Mouse (Mus musculus): Measurements from ENCODE around the gene Mrtfb.

DNA sequence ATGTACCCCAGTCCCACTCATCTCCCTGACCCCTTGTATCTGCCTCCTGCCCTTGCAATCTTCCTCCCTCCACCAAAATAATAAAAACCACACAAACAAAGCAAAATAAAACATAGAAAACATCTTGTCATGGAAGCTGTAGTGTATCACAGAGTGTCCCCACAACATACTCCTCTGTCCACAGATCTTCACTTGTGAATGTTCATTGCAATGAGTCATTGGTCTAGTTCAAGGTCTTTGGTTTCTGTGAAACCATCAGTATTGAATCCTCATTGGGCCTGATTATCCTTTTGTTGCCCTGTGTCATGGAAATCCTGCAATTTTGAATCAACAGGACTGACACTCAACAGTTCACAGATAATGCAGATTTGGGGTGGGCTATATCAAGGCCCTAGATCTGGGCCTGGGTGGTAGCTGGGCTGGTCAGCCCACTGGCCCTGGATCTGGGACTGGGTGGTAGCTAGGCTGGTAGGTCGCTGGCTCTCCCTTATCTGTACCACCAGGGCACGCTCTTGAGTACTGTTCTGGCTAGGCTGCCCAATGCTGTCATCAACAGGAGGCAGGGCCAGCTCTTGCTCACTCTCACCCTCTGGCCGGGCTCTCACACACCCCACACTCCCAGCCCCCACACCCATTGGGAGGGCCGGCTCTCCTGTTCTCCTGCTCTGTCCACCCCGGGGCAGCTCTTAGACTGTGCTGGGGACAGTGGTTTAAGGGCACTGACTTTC is 80.4 kb downstream of the Mrtfb start:
- peak; percentile 63 for TF ChIP-seq CTCF (IDR thresholded peaks at IDR 0.05)
- peak; percentile 54; the same call in 1 of the 2 replicates for TF ChIP-seq EP300 (IDR thresholded peaks at IDR 0.05; ENCODE audit: insufficient read depth, low read depth, low read length)
- TF ChIP-seq POLR2A (IDR thresholded peaks at IDR 0.05; ENCODE audit: insufficient read depth, low read depth, low read length): no peak

Measured in heart, adult 2 months (tissue).